Mouse (Mus musculus) cerebellum, postnatal 10 days (tissue): ENCODE measurements around the gene Pidd1.

Experiments
- DNase-seq, 2 experiments: peaks; one replicate each; pipeline ENCODE4 v3.0.0; 2021; ENCODE audit warnings: mixed read lengths in 2 of 2

Pidd1 gene

GRCm38 (mm10) chr7:141435129-141435855 is 8.5 kb downstream of the Pidd1 start:
- DNase-seq = peak; percentile 80 to 82

GRCm38 (mm10) chr7:141434464-141434863 is 9.4 kb downstream of the Pidd1 start:
- peak; percentile 80 for DNase-seq

- DNase-seq = peak; percentile 78 to 83
Observed at GRCm38 (mm10) chr7:141433517-141434400, 10.1 kb downstream of the Pidd1 start.

- DNase-seq = peak; percentile 86 to 94
Observed at GRCm38 (mm10) chr7:141432741-141433516, 10.9 kb downstream of the Pidd1 start.

- peak; percentile 78 to 82 for DNase-seq
Observed at GRCm38 (mm10) chr7:141432186-141432611, 11.6 kb downstream of the Pidd1 start.

DNA sequence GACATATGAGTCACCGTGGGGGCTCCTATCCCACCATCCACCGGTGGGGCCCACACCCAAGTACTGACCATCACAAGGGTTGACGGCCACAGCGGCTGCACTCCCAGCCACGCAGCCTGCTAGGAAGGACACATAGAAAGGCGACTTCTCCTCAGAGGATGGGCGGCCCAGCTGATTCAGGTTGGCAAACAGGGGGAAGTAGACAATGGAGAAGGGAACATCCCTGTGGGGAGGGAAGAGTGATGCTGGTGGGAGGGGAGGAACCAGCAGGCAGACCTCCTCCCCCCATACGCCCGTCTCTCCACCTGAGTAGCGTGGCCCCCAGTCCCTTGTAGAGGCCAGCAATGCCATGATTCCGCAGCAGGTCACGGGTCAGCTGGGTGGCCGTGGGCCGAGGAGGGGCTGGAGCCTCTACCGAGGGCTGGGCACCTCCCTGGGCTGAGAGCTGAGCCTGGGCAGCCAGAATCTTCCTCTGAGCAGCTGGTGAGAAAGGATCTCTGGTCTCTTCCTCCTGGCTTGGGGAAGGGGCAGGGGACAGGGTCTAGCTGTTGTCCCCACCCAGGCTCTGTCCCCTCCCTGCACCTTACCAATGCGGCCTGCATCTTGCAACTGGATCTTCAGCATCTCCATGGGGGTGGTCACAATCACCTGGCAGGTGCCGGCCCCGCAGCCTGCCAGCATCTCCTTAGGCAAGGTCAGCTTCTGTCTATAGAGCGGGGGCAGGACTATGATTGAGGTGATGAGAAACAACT is 12.2 kb downstream of the Pidd1 start:
- peak in 1 of 2 experiments; percentile 37 for DNase-seq

GRCm38 (mm10) chr7:141430585-141431240 is 13.1 kb downstream of the Pidd1 start:
- peak in 1 of 2 experiments; percentile 21 for DNase-seq

GRCm38 (mm10) chr7:141429840-141430584 is 13.8 kb downstream of the Pidd1 start:
- DNase-seq = peak; percentile 29 to 37

GRCm38 (mm10) chr7:141429310-141429709 is 14.5 kb downstream of the Pidd1 start, which contains the start of gene Cend1:
Gene Cend1, minus strand, starts transcription at chr7:141429491.
- DNase-seq = peak; percentile 79 to 89

DNA sequence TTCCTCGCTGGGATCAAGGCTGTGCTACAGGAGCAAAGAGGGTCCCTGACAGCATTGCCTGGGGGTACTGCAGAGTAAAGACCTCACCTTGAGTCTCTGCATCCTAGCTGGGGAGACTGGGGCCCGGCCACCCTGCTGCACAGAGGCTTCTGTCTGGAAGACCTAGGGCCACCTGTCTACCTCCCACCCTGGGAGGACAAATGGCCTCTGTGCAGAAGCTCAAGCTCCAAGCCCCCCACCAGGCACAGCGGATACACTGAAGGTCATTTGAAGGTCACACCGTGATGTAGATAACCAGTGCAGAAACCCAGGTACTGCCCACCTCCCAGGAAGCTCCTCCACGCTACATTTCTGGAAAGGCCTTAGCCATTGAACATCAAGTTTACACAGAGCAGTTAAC is 15.1 kb downstream of the Pidd1 start:
- DNase-seq = peak; percentile 31 to 49

- DNase-seq = no peak
Observed at GRCm38 (mm10) chr7:141426948-141427730, 16.7 kb downstream of the Pidd1 start.

DNA sequence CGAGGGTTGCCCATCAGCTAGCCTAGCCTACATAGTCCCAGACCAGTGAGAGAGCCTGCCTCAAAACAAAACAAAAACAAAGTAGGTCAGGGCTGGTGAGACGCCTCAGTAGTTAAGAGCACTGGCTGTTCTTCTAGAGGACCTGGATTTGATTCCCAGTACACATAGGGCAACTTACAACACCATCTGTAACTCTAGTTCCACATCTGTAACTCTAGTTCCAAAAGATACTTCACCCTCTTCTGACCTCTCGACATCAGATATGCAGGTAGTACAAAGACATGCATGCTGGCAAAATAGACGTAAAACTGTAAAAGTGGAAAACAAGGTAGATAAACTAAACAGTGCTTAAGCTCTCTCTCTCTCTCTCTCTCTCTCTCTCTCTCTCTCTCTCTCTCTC is 20.0 kb downstream of the Pidd1 start:
- no peak for DNase-seq

DNA sequence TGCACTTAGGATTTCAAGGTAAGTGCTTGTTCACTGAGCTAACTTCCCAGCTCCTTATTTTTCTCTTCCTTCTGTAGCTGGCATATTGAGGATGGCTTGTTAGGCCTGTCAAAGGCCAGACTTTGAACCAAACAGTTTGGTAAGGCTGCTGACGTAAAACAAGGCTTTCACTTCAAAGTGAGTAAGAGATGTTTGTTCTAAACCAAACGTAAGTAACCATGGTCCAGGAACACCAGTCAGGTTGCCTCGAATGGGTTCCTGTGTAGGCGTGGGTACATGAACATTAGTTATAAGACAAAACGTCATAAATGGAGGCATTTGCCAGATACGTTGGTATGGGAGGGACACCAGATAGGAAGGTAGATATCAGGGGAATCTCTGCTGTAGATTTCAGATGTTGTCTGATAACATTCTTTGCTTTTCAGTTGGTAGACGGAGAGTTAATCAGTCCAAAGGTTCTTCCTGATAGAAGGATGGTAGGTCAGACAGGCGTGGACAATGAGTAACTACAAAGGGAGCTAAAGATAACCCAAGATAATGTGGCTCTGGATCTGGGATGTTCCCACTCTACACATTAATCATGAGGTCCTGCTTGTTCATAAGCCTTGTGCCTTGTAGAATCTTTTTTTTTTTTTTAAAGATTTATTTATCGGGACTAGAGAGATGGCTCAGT is 23.7 kb downstream of the Pidd1 start:
- DNase-seq = no peak

GRCm38 (mm10) chr7:141418970-141419369 is 24.9 kb downstream of the Pidd1 start:
- peak; percentile 69 to 74 for DNase-seq

DNA sequence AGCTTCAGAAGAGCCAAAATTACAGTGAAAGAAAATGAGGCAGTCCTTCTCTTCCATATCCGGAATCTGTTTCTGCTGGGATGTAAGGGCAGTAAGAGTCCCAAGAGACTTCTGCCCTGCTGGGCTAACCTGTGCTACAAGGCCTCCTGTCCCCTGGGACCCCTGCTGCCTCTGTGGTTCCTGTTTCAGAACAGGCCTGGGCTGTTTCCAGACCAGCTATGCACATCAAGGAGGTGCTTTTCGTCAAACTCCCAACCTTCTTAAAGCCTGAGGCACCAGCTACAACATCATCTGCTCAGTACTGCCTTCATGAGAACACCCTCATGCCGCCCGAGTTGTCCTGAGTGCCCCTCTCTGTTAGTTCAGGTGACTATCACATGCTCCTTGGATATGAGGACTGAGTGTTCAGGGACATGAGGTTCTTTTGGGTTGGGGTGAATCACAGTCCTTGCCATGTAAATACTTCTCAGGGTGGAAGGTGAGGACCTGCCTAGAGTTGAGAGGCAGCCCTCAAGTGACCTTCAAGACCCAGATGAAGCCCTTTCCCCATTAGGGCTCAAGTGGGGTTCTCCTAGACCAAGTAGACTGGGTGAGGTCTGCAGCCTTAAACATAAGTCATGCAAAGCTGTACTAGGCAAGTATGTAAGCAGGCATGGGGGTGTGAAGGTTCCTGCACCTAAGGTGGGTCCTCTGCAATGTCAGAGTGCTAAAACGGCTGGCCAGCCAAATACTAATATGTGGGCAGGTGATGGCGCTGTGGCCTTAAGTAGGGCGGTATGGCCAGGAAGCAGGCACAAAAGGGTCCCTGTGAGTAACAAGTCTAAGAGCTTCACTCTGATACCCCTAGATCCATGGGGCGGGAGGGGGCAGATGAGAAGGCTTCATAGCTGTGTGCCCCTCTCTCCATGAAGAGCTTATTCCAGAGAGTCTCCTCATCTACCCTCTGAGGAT is 25.8 kb downstream of the Pidd1 start:
- peak; percentile 46 to 49 for DNase-seq

- peak in 1 of 2 experiments; percentile 31 for DNase-seq
Observed at GRCm38 (mm10) chr7:141416144-141416841, 27.5 kb downstream of the Pidd1 start.

- peak; percentile 100 for DNase-seq
Observed at GRCm38 (mm10) chr7:141413809-141414584, 29.8 kb downstream of the Pidd1 start, which contains the start of gene Gatd1. Gene Gatd1, minus strand, starts transcription at chr7:141414136.
